Comparison of ENCODE assay signal across 23 mouse cellular contexts in the genomic region with DNA sequence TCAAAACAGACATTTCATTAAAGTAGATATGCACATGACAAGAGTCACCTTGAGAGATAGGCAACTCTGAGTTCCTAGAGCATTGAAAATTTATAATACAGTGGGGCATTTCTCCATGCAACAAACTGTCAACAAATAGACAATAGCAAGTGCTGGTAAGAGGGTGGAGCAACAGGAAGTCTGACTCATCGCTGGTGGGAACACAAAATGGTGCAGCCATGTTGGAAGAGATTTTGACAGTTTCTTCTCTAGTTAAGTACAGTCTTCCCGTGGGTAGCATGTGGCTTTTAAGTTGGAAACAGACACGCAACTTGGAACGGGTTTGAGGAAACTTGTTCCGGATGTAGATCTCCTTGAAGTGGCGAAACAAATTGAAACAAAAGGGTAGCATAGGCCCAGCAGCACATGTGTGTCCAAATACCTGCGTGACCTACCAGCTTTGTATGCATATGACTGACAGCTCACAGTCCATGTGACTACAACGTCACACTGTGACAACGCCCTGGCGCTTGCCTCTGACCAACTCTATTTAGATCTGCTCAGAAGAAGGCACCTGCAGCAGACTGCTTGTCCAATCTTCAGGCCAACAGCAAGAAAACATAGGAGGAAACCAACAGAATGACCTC.
"Had no signal": no experiment of that assay in that cellular context is flagged by ENCODE, and none has a peak within 500 bp of the region (broad histone marks: within the 10 kb centered on the region; RNA-seq: fewer than 3 reads in every experiment).

No protein-coding gene starts in this region.

- H3K27ac ChIP-seq: kidney, embryonic 15.5 days; limb, embryonic 12.5 days; limb, embryonic 15.5 days; liver, embryonic 14.5 days; macrophage; midbrain, embryonic 15.5 days; neural tube, embryonic 12.5 days; neural tube, embryonic 15.5 days; stomach, embryonic 15.5 days had no signal

- H3K27me3 ChIP-seq: kidney, embryonic 15.5 days; limb, embryonic 12.5 days; limb, embryonic 15.5 days; midbrain, embryonic 15.5 days; neural tube, embryonic 12.5 days; neural tube, embryonic 15.5 days; stomach, embryonic 15.5 days had no signal

- DNase-seq: kidney, adult 8-10 months; kidney, postnatal 14 days; kidney, postnatal 4 days; left cerebral cortex, postnatal 4 days; liver, postnatal 0 days; lung, embryonic 14.5 days; retina, postnatal 1 day; right cerebral cortex, postnatal 25 days; spleen, adult 18-20 months; thymus, adult 18-20 months; thymus, postnatal 36 days had no signal

- H3K9ac ChIP-seq: kidney, embryonic 15.5 days; limb, embryonic 12.5 days; limb, embryonic 15.5 days; liver, embryonic 14.5 days; liver, postnatal 0 days; lung, embryonic 14.5 days; midbrain, embryonic 15.5 days; neural tube, embryonic 12.5 days; neural tube, embryonic 15.5 days; stomach, embryonic 15.5 days had no signal

- H3K36me3 ChIP-seq: kidney, embryonic 15.5 days; limb, embryonic 12.5 days; limb, embryonic 15.5 days; midbrain, embryonic 15.5 days; neural tube, embryonic 12.5 days; neural tube, embryonic 15.5 days; stomach, embryonic 15.5 days had no signal

- H3K4me3 ChIP-seq: kidney, embryonic 15.5 days; limb, embryonic 12.5 days; limb, embryonic 15.5 days; midbrain, embryonic 15.5 days; neural tube, embryonic 12.5 days; neural tube, embryonic 15.5 days; stomach, embryonic 15.5 days had no signal

- H3K4me1 ChIP-seq: kidney, embryonic 15.5 days; limb, embryonic 15.5 days; neural tube, embryonic 12.5 days; stomach, embryonic 15.5 days had no signal

- H3K9me3 ChIP-seq: kidney, embryonic 15.5 days; limb, embryonic 12.5 days; limb, embryonic 15.5 days; midbrain, embryonic 15.5 days; neural tube, embryonic 12.5 days; neural tube, embryonic 15.5 days; stomach, embryonic 15.5 days had no signal

- H3K4me2 ChIP-seq: kidney, embryonic 15.5 days; limb, embryonic 12.5 days; limb, embryonic 15.5 days; liver, embryonic 11.5 days; lung, embryonic 14.5 days; midbrain, embryonic 11.5 days; midbrain, embryonic 15.5 days; neural tube, embryonic 12.5 days; neural tube, embryonic 15.5 days; stomach, embryonic 15.5 days had no signal

- ATAC-seq: liver, postnatal 0 days; lung, postnatal 0 days; midbrain, embryonic 15.5 days had no signal
